Mouse (Mus musculus) G1E (cell line): ENCODE results near the gene Aipl1. TPM values are rescaled to one million over a fixed set of nuclear protein-coding genes. Genes with fewer than 3 reads are reported as not detected.

Source experiments
- ATAC-seq: 2 replicates; pipeline ENCODE4 v1.8.0; 2016; ENCODE audit warnings: mild to moderate bottlenecking; ENCODE audit not compliant: insufficient number of reproducible peaks, poor library complexity, low FRiP score, severe bottlenecking; ENCODE audit errors: extremely low read depth
- DNase-seq: peaks from one replicate; pipeline ENCODE4 v3.0.0; 2012; ENCODE audit warnings: low spot score
- H3K27me3 ChIP-seq: 2 replicates; pipeline ENCODE4 v1.6.1; 2012; ENCODE audit warnings: mild to moderate bottlenecking, low read length, inconsistent platforms; ENCODE audit not compliant: insufficient read depth
- H3K36me3 ChIP-seq: replicated peaks from 2 replicates; pipeline ENCODE3; 2012; ENCODE audit warnings: mild to moderate bottlenecking, inconsistent platforms
- H3K4me1 ChIP-seq: 2 replicates; pipeline ENCODE4 v1.6.1; 2012; ENCODE audit warnings: low read depth, low read length, inconsistent platforms, mixed read lengths; ENCODE audit not compliant: insufficient read depth
- H3K4me3 ChIP-seq: 2 replicates; pipeline ENCODE4 v1.5.1; 2012; ENCODE audit warnings: low read depth, mild to moderate bottlenecking, inconsistent platforms, low read length, moderate library complexity, mixed read lengths
- H3K9me3 ChIP-seq: replicated peaks from 2 replicates; pipeline ENCODE4 v1.6.1; 2012; ENCODE audit warnings: inconsistent platforms
- CTCF ChIP-seq: IDR thresholded peaks from 2 replicates; pipeline ENCODE4 v1.5.1; 2012; ENCODE audit warnings: low read depth, low read length, inconsistent platforms, mixed read lengths
- GATA1 ChIP-seq: IDR thresholded peaks from 2 replicates; pipeline ENCODE4 v1.6.1; 2012; ENCODE audit warnings: borderline replicate concordance, low read length, inconsistent platforms, mixed read lengths
- GATA2 ChIP-seq: IDR thresholded peaks from 2 replicates; pipeline ENCODE4 v1.6.1; 2012; ENCODE audit warnings: low read depth, low read length, inconsistent platforms, borderline replicate concordance
- POLR2AphosphoS5 ChIP-seq: IDR thresholded peaks from 2 replicates; pipeline ENCODE4 v1.6.1; 2012; ENCODE audit warnings: low read depth, low read length, inconsistent platforms; ENCODE audit not compliant: insufficient replicate concordance
- TAL1 ChIP-seq: conservative IDR thresholded peaks from 2 replicates; pipeline ENCODE4 v1.6.1; 2012; ENCODE audit warnings: low read depth, low read length, inconsistent platforms, mixed read lengths
- polyA plus RNA-seq: library from polyadenylated mRNA; stranded (reverse); fragments of >175 nt; gene quantifications from 2 replicates; pipeline ENCODE4 v1.2.3, GENCODE M21; 2012
- total RNA-seq, 2 experiments: library from RNA; stranded (forward) in 1 of 2; stranded (reverse) in 1 of 2; fragments of 200-1000 nt in 1 of 2; fragments of >200 nt in 1 of 2; fragmentation: Nextera tagmentation in 1 of 2; gene quantifications; 2 replicates each; pipeline ENCODE4 v1.2.3; 2014 to 2017

Gene Aipl1
- total and polyA plus RNA-seq, 3 experiments: 0.05 TPM; not detected in 2

GRCm38 (mm10) chr11:72010940-72011722 lies 26.2 kb downstream of the Aipl1 start:
- Histone ChIP-seq H3K4me1 (no peaks in the 10 kb centered on the region), H3K36me3 (no peaks in the 10 kb centered on the region), H3K9me3 (peaks cover 42% of the 10 kb centered on the region), H3K4me3 (no peak overlapping the region), H3K27me3 (no peaks in the 10 kb centered on the region)
- ATAC-seq: no peak
- no peak for DNase-seq
- TF ChIP-seq POLR2AphosphoS5 (no peak), CTCF (no peak), GATA1 (no peak), TAL1 (no peak), GATA2 (no peak)

- DNase-seq: no peak
- peaks cover 42% of the 10 kb centered on the region for H3K9me3 ChIP-seq
- no peak overlapping the region for H3K4me3 ChIP-seq
- TF ChIP-seq POLR2AphosphoS5 (no peak), GATA1 (no peak), CTCF (no peak), GATA2 (no peak), TAL1 (no peak)
- no peaks in the 10 kb centered on the region for H3K4me1 ChIP-seq
- no peak for ATAC-seq
- H3K36me3 ChIP-seq: no peaks in the 10 kb centered on the region
- H3K27me3 ChIP-seq: no peaks in the 10 kb centered on the region
Observed at GRCm38 (mm10) chr11:72010367-72010766, 26.9 kb downstream of the Aipl1 start.

DNA sequence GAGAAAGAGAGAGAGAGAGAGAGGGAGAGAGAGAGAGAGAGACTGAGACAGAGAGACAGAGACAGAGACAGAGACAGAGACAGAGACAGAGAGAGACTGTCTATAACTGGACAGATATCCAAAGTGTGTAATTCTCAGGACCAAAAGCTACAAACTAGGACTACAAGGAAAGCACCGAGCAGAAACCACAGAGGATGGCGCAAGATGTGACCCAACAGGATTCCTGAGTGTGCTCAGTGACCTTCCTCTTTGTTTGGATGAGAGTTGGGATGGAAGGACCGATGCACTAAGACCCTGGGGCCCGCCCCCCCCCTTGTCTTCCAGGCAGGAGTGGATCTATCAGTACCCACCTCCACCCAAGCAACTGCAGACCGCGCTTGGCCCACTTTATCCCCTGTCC lies 31.8 kb downstream of the Aipl1 start:
- ATAC-seq: no peak
- no peaks in the 10 kb centered on the region for H3K27me3 ChIP-seq
- TF ChIP-seq POLR2AphosphoS5: no peak
- TF ChIP-seq GATA1: no peak

DNA sequence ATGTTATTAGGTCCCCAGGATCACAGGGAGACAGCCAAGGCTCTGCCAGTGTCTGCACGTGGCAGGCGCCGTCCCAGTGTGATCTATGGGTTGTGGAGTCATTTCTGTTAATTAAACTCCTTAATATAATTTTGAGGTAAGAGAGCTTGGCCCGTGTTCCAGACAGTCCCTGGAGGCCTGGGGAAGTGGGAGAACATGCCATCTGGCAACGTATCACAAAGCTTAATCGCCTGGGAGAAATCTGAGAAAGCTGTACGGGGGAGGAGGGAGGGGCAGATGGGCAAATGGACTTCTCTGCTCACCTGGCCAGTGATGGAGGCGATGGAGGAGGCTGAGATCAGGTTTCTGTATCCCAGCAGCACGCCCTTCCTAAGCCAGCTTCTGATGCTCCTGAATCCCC lies 34.1 kb downstream of the Aipl1 start:
- ATAC-seq: no peak
- Histone ChIP-seq H3K27me3 (no peaks in the 10 kb centered on the region), H3K4me3 (no peak overlapping the region), H3K36me3 (no peaks in the 10 kb centered on the region), H3K4me1 (no peaks in the 10 kb centered on the region), H3K9me3 (peaks cover 54% of the 10 kb centered on the region)
- DNase-seq: no peak
- TF ChIP-seq POLR2AphosphoS5: no peak
- no peak for TF ChIP-seq GATA2
- TF ChIP-seq CTCF: no peak
- TF ChIP-seq GATA1: no peak
- no peak for TF ChIP-seq TAL1

More for the DNA sequence above, 31.8 kb downstream of the Aipl1 start:
- H3K9me3 ChIP-seq: peaks cover 60% of the 10 kb centered on the region
- H3K36me3 ChIP-seq: no peaks in the 10 kb centered on the region
- no peak overlapping the region for H3K4me3 ChIP-seq
- no peaks in the 10 kb centered on the region for H3K4me1 ChIP-seq
- no peak for DNase-seq

- no peak for DNase-seq
- ATAC-seq: no peak
- Histone ChIP-seq H3K9me3 (peaks cover 55% of the 10 kb centered on the region), H3K4me3 (no peak overlapping the region), H3K4me1 (no peaks in the 10 kb centered on the region), H3K27me3 (no peaks in the 10 kb centered on the region), H3K36me3 (no peaks in the 10 kb centered on the region)
- TF ChIP-seq GATA1 (no peak), CTCF (0 out of 2 replicates have a peak, but pooled peaks have one; percentile 9)
Observed at GRCm38 (mm10) chr11:72002138-72002853, 35.0 kb downstream of the Aipl1 start.

GRCm38 (mm10) chr11:72000194-72000593 lies 37.1 kb downstream of the Aipl1 start:
- Histone ChIP-seq H3K4me3 (no peak overlapping the region), H3K36me3 (no peaks in the 10 kb centered on the region), H3K4me1 (no peaks in the 10 kb centered on the region), H3K9me3 (peaks cover 64% of the 10 kb centered on the region), H3K27me3 (no peaks in the 10 kb centered on the region)
- DNase-seq (no peak), ATAC-seq (no peak)
- no peak for TF ChIP-seq GATA2
- TF ChIP-seq POLR2AphosphoS5: no peak
- TF ChIP-seq GATA1: no peak
- TF ChIP-seq TAL1: no peak
- no peak for TF ChIP-seq CTCF

- no peak for DNase-seq
- Histone ChIP-seq H3K4me1 (no peaks in the 10 kb centered on the region), H3K36me3 (no peaks in the 10 kb centered on the region), H3K27me3 (no peaks in the 10 kb centered on the region), H3K4me3 (no peak overlapping the region), H3K9me3 (peaks cover 50% of the 10 kb centered on the region)
- ATAC-seq: no peak
- TF ChIP-seq POLR2AphosphoS5 (no peak), GATA1 (no peak), TAL1 (no peak), CTCF (no peak), GATA2 (no peak)
Observed at GRCm38 (mm10) chr11:71996805-71997204, 40.5 kb downstream of the Aipl1 start.
